Mouse (Mus musculus) lung, adult 2 months (tissue): ENCODE data around the gene Sntg2. TPM values are rescaled to one million over a fixed set of nuclear protein-coding genes. Genes with fewer than 3 reads are reported as not detected.
A peak's percentile ranks its signal among the peaks of the same experiment; 100 is the strongest.

Experiments used
- DNase-seq: peaks from one replicate; pipeline ENCODE4 v3.0.0; 2022
- H3K4me1 ChIP-seq: fragments of 200-500 bp; 2 replicates; pipeline ENCODE4 v1.6.1; 2011; ENCODE audit warnings: low read length; ENCODE audit not compliant: control insufficient read depth, insufficient read depth
- H3K4me3 ChIP-seq: fragments of 200-500 bp; replicated peaks from 2 replicates; pipeline ENCODE3; 2011; ENCODE audit warnings: low read depth, mild to moderate bottlenecking, control low read depth, low read length; ENCODE audit errors: extremely low read depth
- CTCF ChIP-seq: fragments of 200-500 bp; IDR thresholded peaks from 2 replicates; pipeline ENCODE4 v1.5.1; 2011; ENCODE audit warnings: mild to moderate bottlenecking, low read length, control low read depth; ENCODE audit not compliant: insufficient read depth
- POLR2A ChIP-seq: fragments of 200-500 bp; IDR thresholded peaks from 2 replicates; pipeline ENCODE4 v1.6.1; 2011; ENCODE audit warnings: low read depth, mild to moderate bottlenecking, control low read depth, low read length, borderline replicate concordance; ENCODE audit errors: extremely low read depth
- WGBS: fragments of 180-500 bp; shearing (Covaris S2); methylation state at CpG from one replicate; pipeline ENCODE4 v1.1.7; 2018; 5-methylcytosine and 5-hydroxymethylcytosine counted together
- polyA plus RNA-seq: library from polyadenylated mRNA; depleted of rRNA; stranded (reverse); fragments of >200 nt; gene quantifications from 2 replicates; pipeline ENCODE4 v1.2.3, GENCODE M21; 2012; rRNA removed

Sntg2 gene
- 1.8 and 2.5 TPM in 2 replicates for polyA plus RNA-seq

DNA sequence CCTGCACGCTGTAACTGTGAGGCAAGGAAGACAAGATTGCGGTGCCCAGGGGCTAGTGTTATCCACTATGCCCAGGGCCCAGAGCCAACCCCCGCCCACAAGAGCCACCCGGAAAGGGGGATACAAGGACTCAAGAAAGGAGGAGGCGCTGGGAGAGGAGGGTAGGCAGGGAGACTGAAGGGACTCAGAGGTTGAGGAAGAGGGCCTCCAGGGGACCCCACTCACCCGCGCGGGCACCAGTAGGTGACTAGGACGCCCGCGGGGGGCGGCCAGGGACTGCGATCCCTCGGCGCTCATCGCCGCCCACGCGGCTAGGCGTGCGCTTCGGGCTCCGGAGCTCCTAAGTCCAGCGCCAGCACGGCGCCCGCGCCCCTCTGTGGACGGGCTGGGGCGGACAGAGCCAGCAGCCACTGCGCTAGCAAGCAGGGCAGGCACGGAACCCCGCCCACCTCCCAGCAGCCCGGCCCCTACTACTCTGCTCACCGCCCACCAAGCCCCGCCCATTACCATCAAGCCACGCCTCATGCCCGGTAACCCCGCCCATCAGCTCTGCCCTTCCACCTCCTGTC lies at the start of gene Sntg2:
TSS of gene Sntg2 (minus strand) at position 443 of the 569 bp plus-strand sequence.
- no peaks in the 10 kb centered on the region for H3K4me1 ChIP-seq
- peak within 1 kb of the TSS; percentile 27 for H3K4me3 ChIP-seq
- TF ChIP-seq CTCF (no peak), POLR2A (no peak)
- 1% methylated on average over 39 of the region's 39 CpGs for WGBS
- DNase-seq, result peak; percentile 76

DNA sequence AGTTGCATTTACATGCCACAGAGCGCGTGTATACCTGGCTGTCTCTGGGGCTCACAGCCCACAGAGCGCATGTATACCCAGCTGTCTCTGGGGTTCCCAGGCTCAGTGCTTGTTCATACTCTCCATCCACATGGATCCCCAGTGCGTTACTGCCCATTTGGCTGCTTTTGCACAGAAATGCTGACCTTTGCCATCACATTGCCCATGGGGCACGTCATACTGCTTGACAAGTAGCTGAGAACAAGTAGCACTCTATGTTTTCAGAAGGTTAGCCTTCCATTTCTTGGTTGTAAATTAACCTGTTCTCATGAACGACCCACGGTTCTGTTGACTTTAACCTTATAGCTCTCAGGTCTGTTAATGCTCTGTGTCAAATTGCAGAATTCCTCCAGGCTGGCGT lies 43.4 kb upstream of the Sntg2 start:
- Histone ChIP-seq H3K4me1 (no peaks in the 10 kb centered on the region), H3K4me3 (no peak overlapping the region)
- WGBS, result 67% methylated on average over 8 of the region's 8 CpGs
- DNase-seq, result no peak
- TF ChIP-seq POLR2A, result no peak
- no peak for TF ChIP-seq CTCF

DNA sequence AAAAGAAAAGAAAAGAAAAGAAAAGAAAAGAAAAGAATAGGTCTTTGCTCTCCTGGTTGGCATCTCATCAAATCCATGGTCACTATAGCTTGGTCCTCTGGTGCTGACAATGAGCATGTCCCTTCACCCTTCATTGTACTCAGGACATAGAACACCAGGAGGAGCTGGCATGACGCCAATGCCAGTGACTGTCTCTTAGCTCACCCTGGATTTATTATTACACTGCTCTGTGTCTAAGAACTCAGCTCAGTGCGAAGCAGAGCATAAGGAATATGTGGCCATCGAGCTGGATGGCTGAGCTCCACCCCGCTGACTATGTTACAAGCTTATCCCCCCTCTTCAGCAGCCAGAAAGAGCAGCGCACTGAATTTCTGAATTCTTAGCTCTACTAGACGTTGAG lies 42.8 kb upstream of the Sntg2 start:
- DNase-seq, result no peak
- Histone ChIP-seq H3K4me3 (no peak overlapping the region), H3K4me1 (no peaks in the 10 kb centered on the region)
- WGBS, result 55% methylated on average over 6 of the region's 6 CpGs
- TF ChIP-seq POLR2A (no peak), CTCF (no peak)

- Histone ChIP-seq H3K4me1 (no peaks in the 10 kb centered on the region), H3K4me3 (no peak overlapping the region)
- DNase-seq, result no peak
- TF ChIP-seq CTCF (no peak), POLR2A (no peak)
Measured at GRCm38 (mm10) chr12:30402651-30403050, 29.5 kb upstream of the Sntg2 start.

- H3K4me1 ChIP-seq, result no peaks in the 10 kb centered on the region
- 73% methylated on average over 2 of the region's 2 CpGs for WGBS
- DNase-seq, result no peak
Measured at GRCm38 (mm10) chr12:30400531-30400930, 27.4 kb upstream of the Sntg2 start.

DNA sequence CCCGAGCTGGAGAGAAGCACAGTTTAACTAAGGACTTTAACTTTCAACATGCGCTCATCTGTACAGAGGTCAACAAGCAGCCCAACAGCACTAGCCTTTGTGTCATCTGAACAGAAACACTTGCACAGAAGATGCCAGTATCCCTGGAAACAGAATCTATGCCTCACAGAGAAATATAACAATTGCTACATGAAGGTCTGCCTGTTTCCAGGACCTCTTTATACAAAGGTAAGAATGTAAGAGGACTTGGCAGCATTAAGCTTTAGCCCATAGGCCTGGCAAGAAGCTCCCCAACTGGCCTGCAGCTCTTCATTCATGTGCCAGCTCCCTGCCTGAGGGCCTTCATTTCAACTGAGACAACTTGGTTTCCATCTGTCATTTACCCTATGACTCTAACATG lies 26.9 kb upstream of the Sntg2 start:
- Histone ChIP-seq H3K4me1 (no peaks in the 10 kb centered on the region), H3K4me3 (no peak overlapping the region)
- 77% methylated on average over 2 of the region's 2 CpGs for WGBS
- no peak for DNase-seq
- no peak for TF ChIP-seq CTCF
- no peak for TF ChIP-seq POLR2A

More at GRCm38 (mm10) chr12:30400531-30400930, 27.4 kb upstream of the Sntg2 start:
- no peak overlapping the region for H3K4me3 ChIP-seq
- no peak for TF ChIP-seq POLR2A

DNA sequence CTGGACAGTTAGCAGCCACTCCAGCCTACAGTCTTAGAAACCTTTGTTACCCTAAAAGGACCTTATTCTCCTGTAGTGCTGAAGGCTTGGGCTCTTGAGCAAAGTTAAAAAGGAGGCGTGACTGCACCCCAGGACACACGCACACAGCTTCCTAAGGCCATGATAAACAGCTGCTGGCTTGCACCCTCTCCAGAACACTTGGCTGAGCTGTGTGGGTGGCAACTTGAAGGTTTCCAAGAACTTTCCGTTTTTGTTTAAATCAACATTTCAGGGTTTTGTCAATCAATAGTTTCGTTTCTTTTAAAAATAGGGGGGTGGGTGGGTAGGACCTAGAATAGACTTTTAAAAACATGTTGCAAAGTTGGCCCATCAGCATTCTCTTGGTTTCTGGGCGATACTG lies 882 bp downstream of the Sntg2 start:
- 29% methylated on average over 5 of the region's 5 CpGs for WGBS
- Histone ChIP-seq H3K4me3 (no peak overlapping the region), H3K4me1 (no peaks in the 10 kb centered on the region)
- no peak for DNase-seq
- TF ChIP-seq CTCF (no peak), POLR2A (no peak)

- TF ChIP-seq POLR2A (no peak), CTCF (peak; percentile 91)
- Histone ChIP-seq H3K4me1 (no peaks in the 10 kb centered on the region), H3K4me3 (no peak overlapping the region)
- DNase-seq, result peak; percentile 68
- WGBS, result 7% methylated on average over 6 of the region's 6 CpGs
Measured at GRCm38 (mm10) chr12:30369786-30370185, 3.4 kb downstream of the Sntg2 start.

DNA sequence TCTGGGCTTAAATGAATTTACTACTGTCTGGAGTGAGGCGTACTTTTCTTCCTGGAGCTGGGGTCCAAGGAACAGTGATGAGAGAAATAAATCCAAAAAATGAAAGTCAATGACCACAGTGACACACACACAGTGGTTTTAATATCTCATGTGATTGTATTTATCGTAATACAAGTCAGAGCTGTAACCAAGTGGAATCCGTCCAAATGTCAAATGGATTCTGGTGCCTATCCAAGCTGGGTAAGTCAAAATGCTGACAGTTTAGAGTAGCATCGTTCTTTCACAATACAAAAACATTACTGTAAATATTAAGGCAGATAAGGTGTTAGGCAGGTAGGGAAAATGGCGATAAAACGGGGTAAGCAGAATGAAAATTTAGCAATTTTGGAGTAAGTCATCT lies 4.0 kb downstream of the Sntg2 start:
- TF ChIP-seq POLR2A (no peak), CTCF (no peak)
- H3K4me3 ChIP-seq, result no peak overlapping the region
- WGBS, result 78% methylated on average over 6 of the region's 6 CpGs
- no peaks in the 10 kb centered on the region for H3K4me1 ChIP-seq
- DNase-seq, result no peak

- no peak overlapping the region for H3K4me3 ChIP-seq
- no peak for TF ChIP-seq CTCF
- TF ChIP-seq POLR2A, result no peak
- 75% methylated on average over 2 of the region's 2 CpGs for WGBS
- H3K4me1 ChIP-seq, result no peaks in the 10 kb centered on the region
- no peak for DNase-seq
Measured at GRCm38 (mm10) chr12:30362306-30362705, 10.9 kb downstream of the Sntg2 start.

GRCm38 (mm10) chr12:30357666-30358065 lies 15.5 kb downstream of the Sntg2 start:
- TF ChIP-seq POLR2A (no peak), CTCF (no peak)
- 32% methylated on average over 6 of the region's 6 CpGs for WGBS
- Histone ChIP-seq H3K4me1 (no peaks in the 10 kb centered on the region), H3K4me3 (no peak overlapping the region)
- DNase-seq, result no peak
